In the genomic region with DNA sequence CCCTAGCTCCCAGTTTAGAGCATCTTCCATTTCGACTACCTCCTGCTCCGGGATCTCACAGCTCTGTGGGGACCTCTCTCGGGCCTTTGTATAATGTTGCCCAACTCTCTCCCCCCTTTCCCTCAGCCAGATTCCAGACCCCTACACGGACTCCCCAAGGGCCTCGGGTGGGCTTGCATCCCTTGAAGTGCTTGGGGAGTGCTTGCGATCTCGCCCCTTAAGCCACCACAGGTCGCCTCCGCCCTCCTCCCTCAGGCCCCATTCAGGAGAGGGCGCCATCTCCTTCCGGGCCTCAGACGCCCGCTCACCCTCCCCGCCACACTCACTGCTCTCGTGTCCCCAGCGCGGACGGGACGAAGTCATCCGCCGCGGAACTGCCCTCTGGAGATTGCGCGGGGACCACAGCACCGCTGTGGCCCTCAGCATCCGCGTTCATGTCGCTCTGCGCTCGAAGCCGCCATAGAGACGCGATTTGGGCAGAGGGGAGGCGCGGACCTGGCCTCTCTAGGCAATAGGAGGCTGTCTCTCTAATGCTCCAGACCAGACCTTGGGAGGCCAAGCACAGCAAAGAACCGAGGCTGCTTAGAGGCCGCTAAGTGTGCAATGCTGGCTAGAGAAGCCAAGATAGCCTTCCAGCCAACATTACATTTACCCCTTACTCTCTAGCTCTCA, we compare ENCODE assay signal across 8 mouse cellular contexts. TPM values are rescaled to one million over a fixed set of nuclear protein-coding genes. Genes with fewer than 3 reads are reported as not detected.
DNase-seq lines count a peak whose midpoint lies in the region; ATAC-seq lines count a peak whose summit lies in the region.

Gene Eef1akmt2, minus strand, starts transcription at position 501 of the 672 bp plus-strand sequence.

- DNase-seq in ZHBTc4 (ENCODE audit: low read depth, low spot score) = peak; percentile 92
- peak; percentile 68 to 72 for DNase-seq in gastrocnemius, adult 8-10 months (ENCODE audit: low spot score in 2 of 2)
- DNase-seq in induced T-regulatory cell, adult 2 months (ENCODE audit: low read depth) = peak; percentile 88
- DNase-seq in left cerebral cortex, adult 9 months (ENCODE audit: low spot score in 2 of 2) = peak; percentile 33 to 84
- peak; percentile 76 for DNase-seq in right cerebral cortex, postnatal 14 days
- DNase-seq in urinary bladder, postnatal 36 days (ENCODE audit: low spot score in 2 of 2) = peak; percentile 75 to 77

- peak; percentile 98 for ATAC-seq in common myeloid progenitor, adult 5-6 weeks (replicated peaks; ENCODE audit: low read depth, poor library complexity, severe bottlenecking)
- ATAC-seq in megakaryocyte progenitor cell, adult 5-6 weeks (replicated peaks; ENCODE audit: poor library complexity) = peak; percentile 96

RNA-seq across cellular contexts. Expression of gene Eef1akmt2, which starts in this region (rescaled TPM):
- 56.3 and 77.1 TPM in 2 replicates for total RNA-seq in common myeloid progenitor, adult 5-6 weeks (2017)
- 1 to 10 TPM; 4.6 to 9.0 (median 5.9) TPM for total RNA-seq in gastrocnemius, adult 8-10 months (2022)
- total RNA-seq in megakaryocyte progenitor cell, adult 5-6 weeks (2015) = 27.3 and 38.6 TPM in 2 replicates
- 48.3 and 48.9 TPM in 2 replicates for total RNA-seq in megakaryocyte progenitor cell, adult 5-6 weeks (2017)

Comparison
In these comparisons a context has a peak if more than half of its experiments do, and no peak if none do; other contexts are left out.
1. Peak in every context shown above with its lines: DNase-seq and ATAC-seq.